Mouse (Mus musculus) CH12.LX (cell line): Measurements from ENCODE around the gene Gm17622. TPM values are rescaled to one million over a fixed set of nuclear protein-coding genes. Genes with fewer than 3 reads are reported as not detected.

ENCODE experiments used
- DNase-seq: peaks from one replicate; pipeline ENCODE4 v3.0.0-alpha.2; 2013; ENCODE audit errors: extremely low read depth
- H3K27ac ChIP-seq: 2 replicates; pipeline ENCODE4 v1.5.1; 2012; ENCODE audit warnings: low read depth, mild to moderate bottlenecking, control low read depth, moderate library complexity; ENCODE audit not compliant: insufficient read depth
- H3K27me3 ChIP-seq: replicated peaks from 2 replicates; pipeline ENCODE3; 2012; ENCODE audit warnings: inconsistent platforms
- H3K36me3 ChIP-seq, 2 experiments: replicated peaks in 1 of 2; 2 replicates each; pipeline versions ENCODE3 to v1.6.1; 2012; ENCODE audit warnings: inconsistent platforms in 1 of 2, low read length in 1 of 2, mild to moderate bottlenecking in 1 of 2, mixed read lengths in 1 of 2, moderate library complexity in 1 of 2; ENCODE audit not compliant: control insufficient read depth in 1 of 2, insufficient read depth in 1 of 2
- H3K4me1 ChIP-seq, 2 experiments: 2 replicates each; pipeline ENCODE4 v1.6.1; 2012; ENCODE audit warnings: inconsistent platforms in 1 of 2, moderate library complexity in 1 of 2; ENCODE audit not compliant: insufficient read depth in 2 of 2, control insufficient read depth in 1 of 2
- H3K4me2 ChIP-seq: 2 replicates; pipeline ENCODE4 v1.6.1; 2012; ENCODE audit warnings: low read depth, mild to moderate bottlenecking, control low read depth; ENCODE audit not compliant: poor library complexity, insufficient read depth, severe bottlenecking
- H3K4me3 ChIP-seq, 3 experiments: fragments of 150-350 bp in 1 of 3; sonication (generic) in 1 of 3; replicated peaks in 1 of 3; 2 replicates each; pipeline versions ENCODE3 to v1.5.1; 2011 to 2012; ENCODE audit warnings: low read depth in 2 of 3, low read length in 2 of 3, mild to moderate bottlenecking in 2 of 3, moderate library complexity in 2 of 3, control low read depth in 1 of 3, improper control_type of control experiment in 1 of 3, inconsistent platforms in 1 of 3, mixed read lengths in 1 of 3; ENCODE audit not compliant: poor library complexity in 1 of 3
- H3K79me2 ChIP-seq: replicated peaks from 2 replicates; pipeline ENCODE4 v1.6.1; 2012; ENCODE audit warnings: mild to moderate bottlenecking, moderate library complexity; ENCODE audit not compliant: control insufficient read depth, poor library complexity, insufficient read depth, severe bottlenecking; ENCODE audit errors: extremely low read depth
- H3K9ac ChIP-seq: 2 replicates; pipeline ENCODE4 v1.6.1; 2012; ENCODE audit warnings: low read depth, mild to moderate bottlenecking, control low read depth, moderate library complexity; ENCODE audit not compliant: insufficient read depth
- H3K9me3 ChIP-seq: replicated peaks from 2 replicates; pipeline ENCODE3; 2012; ENCODE audit warnings: low read length, inconsistent platforms, mixed read lengths
- CTCF ChIP-seq, 2 experiments: IDR thresholded peaks in 1 of 2; conservative IDR thresholded peaks in 1 of 2; 2 replicates each; pipeline ENCODE4 v1.5.1; 2011 to 2012; ENCODE audit warnings: low read depth in 2 of 2, low read length in 2 of 2, improper control_type of control experiment in 1 of 2, inconsistent platforms in 1 of 2, mild to moderate bottlenecking in 1 of 2, moderate library complexity in 1 of 2
- E2F4 ChIP-seq: IDR thresholded peaks from 2 replicates; pipeline ENCODE4 v1.6.1; 2011; ENCODE audit warnings: low read depth, low read length, improper control_type of control experiment; ENCODE audit not compliant: insufficient replicate concordance
- ELF1 ChIP-seq: IDR thresholded peaks from 2 replicates; pipeline ENCODE4 v1.6.1; 2014; ENCODE audit warnings: low read depth, mild to moderate bottlenecking, inconsistent platforms, low read length, improper control_type of control experiment
- EP300 ChIP-seq: IDR thresholded peaks from 2 replicates; pipeline ENCODE4 v1.6.1; 2011; ENCODE audit warnings: low read length, improper control_type of control experiment
- GABPA ChIP-seq: IDR thresholded peaks from 2 replicates; pipeline ENCODE4 v1.6.1; 2012; ENCODE audit warnings: low read depth, low read length, improper control_type of control experiment, inconsistent platforms; ENCODE audit not compliant: insufficient replicate concordance
- IRF4 ChIP-seq: IDR thresholded peaks from 2 replicates; pipeline ENCODE4 v1.6.1; 2014; ENCODE audit warnings: low read depth, mild to moderate bottlenecking, inconsistent platforms, low read length, improper control_type of control experiment
- JUND ChIP-seq: conservative IDR thresholded peaks from 2 replicates; pipeline ENCODE4 v1.6.1; 2011; ENCODE audit warnings: low read depth, low read length, improper control_type of control experiment
- MAX ChIP-seq: IDR thresholded peaks from 2 replicates; pipeline ENCODE4 v1.6.1; 2011; ENCODE audit warnings: low read length, improper control_type of control experiment
- MAZ ChIP-seq: IDR thresholded peaks from 2 replicates; pipeline ENCODE4 v1.6.1; 2012; ENCODE audit warnings: low read depth, mild to moderate bottlenecking, inconsistent platforms, low read length, improper control_type of control experiment, moderate library complexity
- MXI1 ChIP-seq: IDR thresholded peaks from 2 replicates; pipeline ENCODE4 v1.6.1; 2011; ENCODE audit warnings: mild to moderate bottlenecking, low read depth, low read length, improper control_type of control experiment
- PAX5 ChIP-seq: IDR thresholded peaks from 2 replicates; pipeline ENCODE4 v1.6.1; 2012; ENCODE audit warnings: low read length, inconsistent platforms, mixed read lengths
- RAD21 ChIP-seq: IDR thresholded peaks from 2 replicates; pipeline ENCODE4 v1.6.1; 2011; ENCODE audit warnings: low read depth, mild to moderate bottlenecking, low read length, improper control_type of control experiment, moderate library complexity
- RCOR1 ChIP-seq: conservative IDR thresholded peaks from 2 replicates; pipeline ENCODE4 v1.6.1; 2012; ENCODE audit warnings: low read depth, mild to moderate bottlenecking, inconsistent platforms, low read length, improper control_type of control experiment
- TBP ChIP-seq: conservative IDR thresholded peaks from 2 replicates; pipeline ENCODE4 v1.6.1; 2011; ENCODE audit warnings: low read depth, low read length, improper control_type of control experiment
- TCF12 ChIP-seq: IDR thresholded peaks from 2 replicates; pipeline ENCODE4 v1.6.1; 2014; ENCODE audit warnings: low read depth, mild to moderate bottlenecking, inconsistent platforms, low read length, improper control_type of control experiment
- USF1 ChIP-seq: IDR thresholded peaks from 2 replicates; pipeline ENCODE4 v1.6.1; 2014; ENCODE audit warnings: low read depth, mild to moderate bottlenecking, inconsistent platforms, low read length, improper control_type of control experiment
- ZC3H11A ChIP-seq: IDR thresholded peaks from 2 replicates; pipeline ENCODE4 v1.6.1; 2012; ENCODE audit warnings: low read depth, mild to moderate bottlenecking, inconsistent platforms, low read length, improper control_type of control experiment
- ZNF384 ChIP-seq: IDR thresholded peaks from 2 replicates; pipeline ENCODE4 v1.6.1; 2012; ENCODE audit warnings: low read depth, low read length, improper control_type of control experiment, inconsistent platforms
- dilution Hi-C: fragments of 300-500 bp; cut with MboI; formaldehyde crosslinking; loops from 2 replicates; pipeline ENCODE4 v1.14.3; 2020; ENCODE audit warnings: low sequenced_read_pairs; ENCODE audit not compliant: extremely low pct_unique_long_range_greater_than_20kb, extremely low pct_ligation_motif_present
- in situ Hi-C: fragments of 300-500 bp; cut with MboI; formaldehyde crosslinking; loops from 3 replicates; pipeline ENCODE4 v1.14.3; 2019; ENCODE audit warnings: low sequenced_read_pairs, low pct_ligation_motif_present, low pct_unique_long_range_greater_than_20kb, mixed read lengths
- polyA plus RNA-seq: library from polyadenylated mRNA; unstranded; fragments of >175 nt; gene quantifications from 2 replicates; pipeline ENCODE4 v1.2.1, GENCODE M21; 2012; ENCODE audit warnings: low read depth; ENCODE audit not compliant: insufficient read length
- total RNA-seq, 2 experiments: library from RNA; depleted of rRNA; stranded (reverse); fragments of 300-350 nt in 1 of 2; fragments of >200 nt in 1 of 2; gene quantifications; 2 replicates each; pipeline ENCODE4 v1.2.3; 2012 to 2014

Gm17622 gene
- total and polyA plus RNA-seq, 3 experiments: not detected

GRCm38 (mm10) chr13:96517335-96517734 lies 26.8 kb downstream of the Gm17622 start:
- no peak overlapping the region for H3K27ac ChIP-seq
- H3K4me3 ChIP-seq: no peak overlapping the region
- no peak for DNase-seq
- H3K9me3 ChIP-seq: no peaks in the 10 kb centered on the region
- H3K9ac ChIP-seq: no peak overlapping the region
- in situ Hi-C loops: no loop called here
- TF ChIP-seq ZNF384: no peak
- no peak for TF ChIP-seq CTCF (conservative IDR thresholded peaks at IDR 0.05 in 1 of 2, IDR thresholded peaks at IDR 0.05 in 1 of 2; ENCODE audit: low read depth in 2 of 2, low read length in 2 of 2)
- TF ChIP-seq, all 38 proteins: peak for 0
- no peak overlapping the region for H3K4me2 ChIP-seq
- peaks cover 26 to 50% of the 10 kb centered on the region in 2 experiments for H3K36me3 ChIP-seq
- dilution Hi-C loops: no loop called here
- no peaks in the 10 kb centered on the region for H3K27me3 ChIP-seq
- peaks cover 6 to 27% of the 10 kb centered on the region in 2 experiments for H3K4me1 ChIP-seq
- H3K79me2 ChIP-seq: no peaks in the 10 kb centered on the region

GRCm38 (mm10) chr13:96521294-96521693 lies 30.8 kb downstream of the Gm17622 start:
- dilution Hi-C loops (no loop called here), in situ Hi-C loops (no loop called here)
- Histone ChIP-seq H3K27ac (no peak overlapping the region), H3K4me2 (no peak overlapping the region), H3K9me3 (no peaks in the 10 kb centered on the region), H3K4me1 (peaks cover 4 to 20% of the 10 kb centered on the region in 2 experiments), H3K9ac (no peak overlapping the region), H3K27me3 (no peaks in the 10 kb centered on the region), H3K4me3 (no peak overlapping the region), H3K79me2 (no peaks in the 10 kb centered on the region), H3K36me3 (peaks cover 5 to 32% of the 10 kb centered on the region in 2 experiments)
- no peak for TF ChIP-seq RAD21
- no peak for TF ChIP-seq ZC3H11A
- TF ChIP-seq ELF1: no peak
- TF ChIP-seq PAX5: no peak
- TF ChIP-seq CTCF (conservative IDR thresholded peaks at IDR 0.05 in 1 of 2, IDR thresholded peaks at IDR 0.05 in 1 of 2; ENCODE audit: low read depth in 2 of 2, low read length in 2 of 2): no peak
- TF ChIP-seq RCOR1: no peak
- no peak for TF ChIP-seq TCF12
- DNase-seq: no peak

GRCm38 (mm10) chr13:96527022-96527421 lies 36.5 kb downstream of the Gm17622 start:
- dilution Hi-C loops: no loop called here
- no peak overlapping the region for H3K27ac ChIP-seq
- no peak for TF ChIP-seq IRF4
- TF ChIP-seq GABPA: no peak
- no peak for TF ChIP-seq E2F4
- TF ChIP-seq JUND: no peak
- no peak for TF ChIP-seq ZC3H11A
- no peak for TF ChIP-seq MAX
- TF ChIP-seq ELF1: no peak
- no peak for TF ChIP-seq EP300
- TF ChIP-seq USF1: no peak
- no peak for TF ChIP-seq MXI1
- no peak for TF ChIP-seq RCOR1
- no peak for TF ChIP-seq MAZ
- TF ChIP-seq CTCF (conservative IDR thresholded peaks at IDR 0.05 in 1 of 2, IDR thresholded peaks at IDR 0.05 in 1 of 2; ENCODE audit: low read depth in 2 of 2, low read length in 2 of 2): no peak
- no peak for TF ChIP-seq TBP
- TF ChIP-seq, all 38 proteins: peak for 0
- peaks cover 3% of the 10 kb centered on the region for H3K9me3 ChIP-seq
- no peaks in the 10 kb centered on the region for H3K27me3 ChIP-seq
- H3K4me1 ChIP-seq: peaks cover 0 to 3% of the 10 kb centered on the region in 2 experiments; a peak in 1 of 4 replicates
- H3K4me2 ChIP-seq: no peak overlapping the region
- in situ Hi-C loops: no loop called here
- H3K4me3 ChIP-seq: no peak overlapping the region
- peaks cover 12% of the 10 kb centered on the region for H3K79me2 ChIP-seq
- DNase-seq: no peak
- no peak overlapping the region for H3K9ac ChIP-seq
- H3K36me3 ChIP-seq: peaks cover 0 to 42% of the 10 kb centered on the region in 2 experiments
